Mouse (Mus musculus) embryonic facial prominence, embryonic 10.5 days (tissue): ENCODE measurements around the gene Cbx2. TPM values are rescaled to one million over a fixed set of nuclear protein-coding genes. Genes with fewer than 3 reads are reported as not detected.

Experiments used
- DNase-seq: peaks from one replicate; pipeline ENCODE4 v3.0.0-alpha.2; 2017; ENCODE audit warnings: low spot score
- H3K27ac ChIP-seq: fragments of 300-500 bp; sonication (generic); replicated peaks from 2 replicates; pipeline ENCODE4 v1.5.1; 2016; ENCODE audit warnings: mild to moderate bottlenecking
- H3K27me3 ChIP-seq: fragments of 300-500 bp; sonication (generic); replicated peaks from 2 replicates; pipeline ENCODE4 v1.6.1; 2016; ENCODE audit warnings: low read depth, mild to moderate bottlenecking; ENCODE audit not compliant: poor library complexity, severe bottlenecking
- H3K36me3 ChIP-seq: fragments of 300-500 bp; sonication (generic); replicated peaks from 2 replicates; pipeline ENCODE4 v1.6.1; 2016; ENCODE audit warnings: mild to moderate bottlenecking, moderate library complexity
- H3K4me1 ChIP-seq: fragments of 300-500 bp; sonication (generic); 2 replicates; pipeline ENCODE4 v1.6.1; 2016
- H3K4me3 ChIP-seq: fragments of 300-500 bp; sonication (generic); 2 replicates; pipeline ENCODE4 v1.5.1; 2016; ENCODE audit warnings: mild to moderate bottlenecking, moderate library complexity
- H3K9me3 ChIP-seq: fragments of 300-500 bp; sonication (generic); 2 replicates; pipeline ENCODE4 v1.6.1; 2016; ENCODE audit warnings: mild to moderate bottlenecking
- WGBS: fragments of 180-500 bp; shearing (Covaris S2); methylation state at CpG from one replicate; pipeline ENCODE4 v1.1.7; 2016; 5-methylcytosine and 5-hydroxymethylcytosine counted together
- polyA plus RNA-seq: library from polyadenylated mRNA; unstranded; fragments of >200 nt; fragmentation: Nextera tagmentation; extraction: Ambion mirVana; gene quantifications from 2 replicates; pipeline ENCODE4 v1.2.1, GENCODE M21; 2016

The Cbx2 gene
- polyA plus RNA-seq: 150 and 152 TPM in 2 replicates

GRCm38 (mm10) chr11:119022895-119023615, at the start of gene Cbx2:
Gene Cbx2 (plus strand): TSS chr11:119022962.
- under 1% methylated on average over 99 of the region's 99 CpGs for WGBS

GRCm38 (mm10) chr11:118974340-118974739, 48.4 kb upstream of the Cbx2 start:
- Histone ChIP-seq H3K27me3 (peaks cover 48% of the 10 kb centered on the region), H3K36me3 (no peaks in the 10 kb centered on the region), H3K4me1 (peaks cover 21% of the 10 kb centered on the region), H3K9me3 (no peaks in the 10 kb centered on the region), H3K4me3 (no peak overlapping the region), H3K27ac (0 out of 2 replicates have a peak overlapping the region, but pooled peaks have one; percentile 14)
- WGBS: 75% methylated on average over 7 of the region's 7 CpGs
- DNase-seq: no peak

More at GRCm38 (mm10) chr11:119022895-119023615, at the start of gene Cbx2:
- peak within 1 kb of the TSS; percentile 98 for H3K27ac ChIP-seq
- peaks cover 44% of the 10 kb centered on the region for H3K4me1 ChIP-seq
- DNase-seq: peak; percentile 96
- H3K36me3 ChIP-seq: peaks cover 41% of the 10 kb centered on the region
- H3K9me3 ChIP-seq: no peaks in the 10 kb centered on the region
- peaks cover 34% of the 10 kb centered on the region for H3K27me3 ChIP-seq
- H3K4me3 ChIP-seq: peak within 1 kb of the TSS; percentile 99

GRCm38 (mm10) chr11:118975427-118975826, 47.3 kb upstream of the Cbx2 start:
- 2% methylated on average over 10 of the region's 10 CpGs for WGBS

DNA sequence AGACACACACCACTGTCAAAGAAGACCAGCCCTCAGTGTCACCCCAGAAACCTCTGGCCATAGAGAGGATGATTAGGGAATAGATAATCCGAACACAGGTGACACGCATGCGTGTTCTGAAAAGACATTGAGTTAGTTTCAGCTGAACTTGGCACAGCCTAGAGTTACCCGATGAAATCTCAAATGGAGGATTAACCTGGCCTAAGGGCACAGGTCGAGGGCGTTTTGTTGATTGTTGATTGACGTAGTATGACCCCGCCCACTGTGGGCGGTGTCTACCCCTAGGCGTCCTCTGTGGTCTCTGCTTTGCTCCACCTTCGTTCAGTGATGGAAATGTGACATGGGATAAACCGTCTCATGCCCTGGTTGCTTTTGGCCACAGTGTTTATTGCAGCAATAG, 46.8 kb upstream of the Cbx2 start:
- no peaks in the 10 kb centered on the region for H3K9me3 ChIP-seq
- no peaks in the 10 kb centered on the region for H3K36me3 ChIP-seq
- peaks cover 27% of the 10 kb centered on the region for H3K4me1 ChIP-seq
- peak overlapping the region; percentile 9; the same call in 1 of the 2 replicates for H3K4me3 ChIP-seq
- 13% methylated on average over 12 of the region's 12 CpGs for WGBS
- H3K27me3 ChIP-seq: peaks cover 42% of the 10 kb centered on the region
- DNase-seq: peak; percentile 34
- H3K27ac ChIP-seq: no peak overlapping the region

More at GRCm38 (mm10) chr11:118975427-118975826, 47.3 kb upstream of the Cbx2 start:
- Histone ChIP-seq H3K4me1 (peaks cover 22% of the 10 kb centered on the region), H3K4me3 (peak overlapping the region; percentile 9; the same call in 1 of the 2 replicates), H3K9me3 (no peaks in the 10 kb centered on the region), H3K27ac (no peak overlapping the region), H3K27me3 (peaks cover 47% of the 10 kb centered on the region), H3K36me3 (no peaks in the 10 kb centered on the region)
- peak; percentile 82 for DNase-seq

- peaks cover 13% of the 10 kb centered on the region; the same call in 1 of the 2 replicates for H3K4me1 ChIP-seq
- WGBS: 75% methylated on average over 2 of the region's 2 CpGs
- no peaks in the 10 kb centered on the region for H3K9me3 ChIP-seq
- H3K4me3 ChIP-seq: no peak overlapping the region
- DNase-seq: no peak
- H3K36me3 ChIP-seq: no peaks in the 10 kb centered on the region
- peaks cover 29% of the 10 kb centered on the region for H3K27me3 ChIP-seq
- H3K27ac ChIP-seq: no peak overlapping the region
These were observed 42.4 kb upstream of the Cbx2 start for GRCm38 (mm10) chr11:118980388-118980787.

- H3K36me3 ChIP-seq: no peaks in the 10 kb centered on the region
- peaks cover 7% of the 10 kb centered on the region; the same call in 1 of the 2 replicates for H3K4me1 ChIP-seq
- no peak overlapping the region for H3K27ac ChIP-seq
- 67% methylated on average over 18 of the region's 18 CpGs for WGBS
- peaks cover 29% of the 10 kb centered on the region for H3K27me3 ChIP-seq
- H3K4me3 ChIP-seq: no peak overlapping the region
- H3K9me3 ChIP-seq: no peaks in the 10 kb centered on the region
- DNase-seq: no peak
These were observed 41.6 kb upstream of the Cbx2 start for GRCm38 (mm10) chr11:118981012-118981776.

DNA sequence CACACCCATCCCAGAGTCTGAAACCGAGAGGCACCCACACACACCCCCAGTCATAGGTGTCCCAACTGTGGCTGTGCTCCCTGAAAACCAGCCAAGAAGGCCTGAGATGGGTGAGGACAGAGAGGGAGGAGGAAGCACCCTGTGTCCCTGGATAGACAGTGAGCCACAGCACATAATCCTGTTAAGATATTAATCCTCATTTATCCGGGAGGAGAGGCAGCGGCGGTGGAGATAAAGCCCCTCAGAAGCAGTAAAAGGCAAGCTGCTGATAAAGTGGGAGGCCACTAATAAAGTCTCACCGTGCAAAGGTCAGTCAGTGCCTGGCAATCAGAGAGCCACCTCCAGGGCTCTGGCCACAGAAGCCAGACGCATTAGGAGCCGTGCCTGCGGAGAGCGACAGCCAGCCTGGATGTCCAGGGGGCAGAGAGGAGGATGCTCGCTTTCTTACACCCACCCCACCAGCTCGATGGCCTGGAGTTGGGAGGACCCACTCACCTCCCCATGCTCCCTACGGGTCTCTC, 40.1 kb upstream of the Cbx2 start:
- no peak overlapping the region for H3K27ac ChIP-seq
- 53% methylated on average over 12 of the region's 12 CpGs for WGBS
- no peak for DNase-seq

DNA sequence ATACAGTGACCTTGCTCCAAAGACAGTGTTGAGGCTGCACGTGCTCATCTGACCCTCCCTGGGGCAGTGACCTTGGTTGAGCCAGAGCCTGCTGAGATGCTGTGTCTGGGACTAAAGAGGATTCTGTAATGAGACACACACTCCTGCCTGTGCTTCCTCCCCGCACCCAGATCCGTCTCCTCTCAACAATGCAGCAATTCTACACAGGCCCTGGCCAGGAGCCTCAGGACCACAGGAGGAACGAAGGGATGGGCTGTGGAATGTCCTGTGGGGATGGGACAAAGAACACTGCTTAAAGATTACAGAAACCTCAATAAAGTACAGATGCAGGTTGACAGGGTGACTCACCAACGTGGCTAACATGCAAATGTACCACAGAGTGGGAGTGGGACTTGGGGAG, 37.2 kb upstream of the Cbx2 start:
- no peaks in the 10 kb centered on the region for H3K9me3 ChIP-seq
- 30% methylated on average over 5 of the region's 5 CpGs for WGBS
- peaks cover 15% of the 10 kb centered on the region for H3K27me3 ChIP-seq
- no peak overlapping the region for H3K4me3 ChIP-seq
- no peak overlapping the region for H3K27ac ChIP-seq
- H3K4me1 ChIP-seq: peaks cover 5% of the 10 kb centered on the region; the same call in 1 of the 2 replicates
- H3K36me3 ChIP-seq: no peaks in the 10 kb centered on the region
- DNase-seq: no peak

More for the DNA sequence above, 40.1 kb upstream of the Cbx2 start:
- H3K4me3 ChIP-seq: no peak overlapping the region
- H3K27me3 ChIP-seq: peaks cover 29% of the 10 kb centered on the region
- H3K4me1 ChIP-seq: peaks cover 7% of the 10 kb centered on the region; the same call in 1 of the 2 replicates
- no peaks in the 10 kb centered on the region for H3K9me3 ChIP-seq
- no peaks in the 10 kb centered on the region for H3K36me3 ChIP-seq

- Histone ChIP-seq H3K9me3 (no peaks in the 10 kb centered on the region), H3K36me3 (no peaks in the 10 kb centered on the region), H3K27me3 (no peaks in the 10 kb centered on the region), H3K27ac (no peak within 1 kb of the TSS), H3K4me3 (no peak within 1 kb of the TSS), H3K4me1 (no peaks in the 10 kb centered on the region; the same call in none of the 2 replicates)
- DNase-seq: no peak
- WGBS: 90% methylated on average over 10 of the region's 10 CpGs
These were observed 34.8 kb upstream of the Cbx2 start, which contains the start of gene Enpp7 for GRCm38 (mm10) chr11:118987999-118988398. Gene Enpp7 (plus strand): TSS chr11:118988188.

GRCm38 (mm10) chr11:118992781-118993180, 30.0 kb upstream of the Cbx2 start:
- Histone ChIP-seq H3K27me3 (peaks cover 38% of the 10 kb centered on the region), H3K36me3 (no peaks in the 10 kb centered on the region), H3K4me3 (no peak overlapping the region), H3K27ac (no peak overlapping the region), H3K9me3 (no peaks in the 10 kb centered on the region), H3K4me1 (peaks cover 12% of the 10 kb centered on the region)
- 74% methylated on average over 3 of the region's 3 CpGs for WGBS
- no peak for DNase-seq

DNA sequence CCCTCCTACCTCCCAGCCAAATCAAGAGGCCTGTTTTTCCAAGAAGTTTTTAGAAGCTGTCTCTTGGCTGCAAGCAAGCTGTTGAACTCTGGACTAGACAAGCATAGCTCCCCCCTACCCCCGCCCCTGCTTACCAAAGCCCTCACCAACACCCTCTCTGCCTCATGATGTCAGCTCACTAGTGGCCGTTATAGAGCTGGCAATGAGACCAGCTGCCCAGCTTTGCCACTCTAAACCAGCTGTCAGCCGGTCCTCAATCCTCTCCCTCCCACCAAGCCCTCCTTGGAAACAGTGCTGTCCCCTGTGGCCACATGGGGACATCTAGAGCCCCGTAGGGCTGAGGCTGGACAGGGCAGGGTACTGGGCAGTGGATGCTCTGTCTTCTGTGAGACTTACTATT, 27.3 kb upstream of the Cbx2 start:
- Histone ChIP-seq H3K4me3 (no peak overlapping the region), H3K9me3 (no peaks in the 10 kb centered on the region), H3K27ac (0 out of 2 replicates have a peak overlapping the region, but pooled peaks have one; percentile 21), H3K36me3 (no peaks in the 10 kb centered on the region), H3K27me3 (peaks cover 65% of the 10 kb centered on the region), H3K4me1 (peaks cover 31% of the 10 kb centered on the region)
- 36% methylated on average over 4 of the region's 4 CpGs for WGBS
- no peak for DNase-seq

GRCm38 (mm10) chr11:118997182-118997581, 25.6 kb upstream of the Cbx2 start:
- Histone ChIP-seq H3K27ac (no peak overlapping the region), H3K36me3 (no peaks in the 10 kb centered on the region), H3K4me1 (peaks cover 31% of the 10 kb centered on the region), H3K27me3 (peaks cover 81% of the 10 kb centered on the region), H3K9me3 (0 out of 2 replicates have a peak, but pooled peaks cover 4% of the 10 kb centered on the region), H3K4me3 (no peak overlapping the region)
- WGBS: 81% methylated on average over 3 of the region's 3 CpGs
- no peak for DNase-seq
